Mouse (Mus musculus) small intestine, adult 2 months (tissue): Measurements from ENCODE around the gene Ccnb2.

ENCODE experiments used
- CTCF ChIP-seq: fragments of 200-500 bp; IDR thresholded peaks from 2 replicates; pipeline ENCODE4 v1.5.1; 2012; ENCODE audit warnings: low read depth, mild to moderate bottlenecking, control low read depth, inconsistent platforms, low read length, moderate library complexity, mixed read lengths; ENCODE audit not compliant: insufficient replicate concordance, insufficient read length; ENCODE audit errors: extremely low read depth
- POLR2A ChIP-seq: fragments of 200-500 bp; IDR thresholded peaks from 2 replicates; pipeline ENCODE4 v1.6.1; 2012; ENCODE audit warnings: low read depth, mild to moderate bottlenecking, control low read depth, inconsistent platforms, low read length, moderate library complexity

GRCm38 (mm10) chr9:70387410-70388119 lies 33.8 kb downstream of the Ccnb2 start:
- TF ChIP-seq POLR2A (no peak), CTCF (no peak)
